Mouse (Mus musculus) lung, postnatal 0 days (tissue): ENCODE measurements at regions not wholly inside any gene's neighbourhood (a gene's known extent, or its start where the extent isn't known, plus 50 kb on each side); places are given as distances from the start of the nearest gene placed in this dataset.

Source experiments
- CTCF ChIP-seq: IDR thresholded peaks from 2 replicates; pipeline ENCODE4 v1.5.1; 2016; ENCODE audit warnings: antibody characterized with exemption, mild to moderate bottlenecking
- EP300 ChIP-seq: IDR thresholded peaks from 2 replicates; pipeline ENCODE4 v1.6.1; 2016; ENCODE audit warnings: antibody characterized with exemption, mild to moderate bottlenecking, control low read depth

GRCm38 (mm10) chr19:19246837-19247560 lies 136.0 kb upstream of the Rorb start:
- TF ChIP-seq EP300 (no peak), CTCF (no peak)
